Mouse (Mus musculus): ENCODE results near the gene Mlh1.

The Mlh1 gene

GRCm38 (mm10) chr9:111271434-111272160 is at the start of gene Mlh1, which contains the start of gene Epm2aip1:
Gene Mlh1 (minus strand): TSS chr9:111271791.
Gene Epm2aip1 (plus strand): TSS chr9:111271929.
- in situ Hi-C loops (cut with MboI, MseI) = no loop called here

- in situ Hi-C loops (cut with MboI, MseI) = no loop called here
Measured at GRCm38 (mm10) chr9:111320912-111321311, 49.3 kb upstream of the Mlh1 start.

GRCm38 (mm10) chr9:111314219-111314618 is 42.6 kb upstream of the Mlh1 start:
- in situ Hi-C loops (cut with MboI, MseI) = no loop called here

- in situ Hi-C loops (cut with MboI, MseI) = no loop called here
Measured at GRCm38 (mm10) chr9:111313793-111314192, 42.2 kb upstream of the Mlh1 start.

GRCm38 (mm10) chr9:111313299-111313698 is 41.7 kb upstream of the Mlh1 start:
- in situ Hi-C loops (cut with MboI, MseI) = no loop called here

GRCm38 (mm10) chr9:111312442-111313141 is 41.0 kb upstream of the Mlh1 start:
- in situ Hi-C loops (cut with MboI, MseI) = no loop called here

- in situ Hi-C loops (cut with MboI, MseI) = no loop called here
Measured at GRCm38 (mm10) chr9:111311843-111312441, 40.4 kb upstream of the Mlh1 start.

GRCm38 (mm10) chr9:111311031-111311842 is 39.6 kb upstream of the Mlh1 start, which contains the start of gene Trank1:
Gene Trank1 (plus strand): TSS chr9:111311739.
- in situ Hi-C loops (cut with MboI, MseI) = no loop called here

- in situ Hi-C loops (cut with MboI, MseI) = no loop called here
Measured at GRCm38 (mm10) chr9:111306142-111306541, 34.6 kb upstream of the Mlh1 start.

GRCm38 (mm10) chr9:111304036-111304435 is 32.4 kb upstream of the Mlh1 start:
- in situ Hi-C loops (cut with MboI, MseI) = no loop called here

GRCm38 (mm10) chr9:111302196-111302831 is 30.7 kb upstream of the Mlh1 start:
- in situ Hi-C loops (cut with MboI, MseI) = no loop called here

- in situ Hi-C loops (cut with MboI, MseI) = no loop called here
Measured at GRCm38 (mm10) chr9:111298606-111299005, 27.0 kb upstream of the Mlh1 start.

- in situ Hi-C loops (cut with MboI, MseI) = no loop called here
Measured at GRCm38 (mm10) chr9:111296433-111296832, 24.8 kb upstream of the Mlh1 start.

- in situ Hi-C loops (cut with MboI, MseI) = no loop called here
Measured at GRCm38 (mm10) chr9:111295323-111295722, 23.7 kb upstream of the Mlh1 start.

GRCm38 (mm10) chr9:111294911-111295310 is 23.3 kb upstream of the Mlh1 start:
- in situ Hi-C loops (cut with MboI, MseI) = no loop called here

- in situ Hi-C loops (cut with MboI, MseI) = no loop called here
Measured at GRCm38 (mm10) chr9:111293234-111293633, 21.6 kb upstream of the Mlh1 start.

GRCm38 (mm10) chr9:111290539-111291100 is 19.0 kb upstream of the Mlh1 start:
- in situ Hi-C loops (cut with MboI, MseI) = no loop called here

GRCm38 (mm10) chr9:111289832-111290339 is 18.3 kb upstream of the Mlh1 start:
- in situ Hi-C loops (cut with MboI, MseI) = no loop called here

GRCm38 (mm10) chr9:111289294-111289831 is 17.8 kb upstream of the Mlh1 start:
- in situ Hi-C loops (cut with MboI, MseI) = no loop called here

GRCm38 (mm10) chr9:111287956-111288355 is 16.4 kb upstream of the Mlh1 start:
- in situ Hi-C loops (cut with MboI, MseI) = no loop called here
